Mouse (Mus musculus) spleen, postnatal 36 days (tissue): ENCODE results near the gene Pole4.
"Not testable (repeated sequence)": the region's sequence is repeated elsewhere in the genome, so short reads cannot be mapped to it uniquely, and the experiment has no call there.

Source experiments
- DNase-seq, 2 experiments: peaks; one replicate each; pipeline ENCODE4 v3.0.0; 2022; ENCODE audit warnings: low spot score in 2 of 2, mixed read lengths in 1 of 2

Pole4 gene

DNA sequence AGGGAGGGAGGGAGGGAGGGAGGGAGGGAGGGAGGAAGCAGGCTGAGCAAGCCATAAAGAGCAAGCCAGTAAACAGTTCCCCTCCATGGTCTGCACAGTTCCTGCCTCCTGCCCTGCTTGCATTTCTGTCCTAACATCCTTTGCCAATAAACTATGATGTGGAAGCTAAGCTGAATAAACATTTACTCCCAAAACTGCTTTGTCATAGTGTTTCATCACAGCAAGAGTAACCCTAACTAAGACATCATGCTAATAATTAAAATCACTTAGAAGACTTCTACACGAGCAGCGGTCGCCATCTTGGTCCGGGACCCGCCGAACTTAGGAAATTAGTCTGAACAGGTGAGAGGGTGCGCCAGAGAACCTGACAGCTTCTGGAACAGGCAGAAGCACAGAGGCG lies 79.8 kb downstream of the Pole4 start:
- DNase-seq, result not testable (repeated sequence)

DNA sequence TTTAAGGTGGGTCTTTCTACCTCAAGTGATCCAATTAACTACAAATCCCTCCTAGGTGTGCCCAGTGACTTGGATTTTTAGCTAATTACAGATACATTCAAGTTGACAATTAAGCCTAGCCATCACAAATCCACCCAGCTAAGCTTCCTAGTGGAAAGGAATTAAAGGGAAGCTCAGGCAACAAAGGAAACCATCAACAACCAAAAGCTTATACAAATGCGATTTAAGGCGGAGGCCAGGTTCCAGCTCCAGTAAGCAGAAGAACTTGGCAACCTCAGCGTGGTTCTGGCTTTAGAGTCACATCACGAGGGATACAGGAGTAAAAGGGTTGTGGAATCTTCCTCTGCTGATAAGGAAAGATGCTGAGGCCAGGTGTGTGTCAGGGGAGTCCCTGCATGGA lies 92.0 kb downstream of the Pole4 start:
- no peak for DNase-seq

- DNase-seq, result no peak
Measured at GRCm38 (mm10) chr6:82611049-82611448, 94.1 kb downstream of the Pole4 start.

GRCm38 (mm10) chr6:82609339-82609926 lies 95.7 kb downstream of the Pole4 start:
- DNase-seq, result no peak

GRCm38 (mm10) chr6:82608756-82609155 lies 96.4 kb downstream of the Pole4 start:
- DNase-seq, result no peak

GRCm38 (mm10) chr6:82604791-82605190 lies 100.4 kb downstream of the Pole4 start:
- no peak for DNase-seq

DNA sequence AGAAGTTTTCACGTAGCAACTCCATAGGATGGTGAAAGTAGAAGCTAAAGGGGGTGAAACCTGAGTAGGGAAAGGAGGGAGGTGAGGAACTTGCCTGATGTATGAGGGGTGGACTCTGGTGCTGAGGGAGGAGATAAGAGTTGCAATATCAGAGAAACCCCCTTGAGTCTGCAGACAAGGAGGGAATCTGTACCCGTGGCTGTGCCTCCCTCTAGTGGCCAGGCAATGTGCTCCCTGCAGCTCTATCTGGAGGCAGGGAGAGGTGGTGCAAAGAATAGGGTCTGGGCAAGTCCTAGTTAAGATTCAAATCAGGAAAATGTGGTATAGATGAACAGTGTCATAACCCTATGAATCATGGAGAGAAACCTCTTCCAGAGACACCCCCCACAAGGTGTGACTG lies 101.5 kb downstream of the Pole4 start:
- no peak for DNase-seq

DNA sequence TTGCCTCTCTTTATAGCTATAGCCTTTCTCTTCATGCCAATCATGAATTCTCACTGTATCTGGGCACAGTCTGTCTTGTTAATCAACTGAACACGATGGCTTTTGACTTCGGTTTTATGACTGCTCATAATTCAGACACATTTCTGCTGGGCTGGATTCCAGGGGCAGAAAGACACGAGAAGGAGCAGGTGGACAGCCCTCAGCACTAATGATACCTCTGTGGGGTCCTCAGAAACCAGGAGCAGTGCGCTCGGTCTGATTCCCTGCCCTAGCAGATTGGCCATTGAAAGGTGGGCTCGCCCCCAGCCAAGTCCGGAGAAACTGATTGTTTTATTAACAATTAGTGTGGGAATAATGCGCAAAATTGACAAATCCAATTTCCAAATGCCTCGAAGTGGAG lies 101.9 kb downstream of the Pole4 start:
- DNase-seq, result no peak

DNA sequence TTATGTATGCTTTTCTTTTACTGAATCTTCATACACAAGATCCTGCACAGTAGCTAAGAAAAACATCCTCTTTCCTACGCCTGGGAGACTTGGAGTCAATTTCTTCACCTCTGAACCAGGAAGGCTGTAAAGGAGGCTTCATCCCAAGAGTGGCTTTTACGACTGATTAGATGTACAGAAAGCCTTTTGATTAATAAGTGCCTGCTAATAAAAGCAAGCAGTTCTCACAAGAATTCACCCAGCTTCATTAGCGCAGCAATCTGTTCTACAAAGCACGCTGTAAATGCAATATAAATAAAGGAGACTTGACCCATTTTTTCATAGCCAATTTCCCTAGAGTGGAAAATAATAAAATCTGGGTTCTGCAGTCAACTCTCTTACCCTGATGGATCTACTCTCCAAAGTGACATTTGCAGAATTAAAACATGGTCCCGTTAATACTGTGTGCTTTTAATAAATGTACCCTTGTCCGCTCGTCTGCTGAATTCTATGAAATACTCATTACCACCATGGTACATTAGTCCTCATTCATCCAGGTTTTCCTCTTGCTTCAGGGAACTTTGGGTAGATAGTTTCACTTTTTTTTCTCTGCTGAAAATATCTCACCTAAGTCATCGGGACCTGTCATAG lies 109.6 kb downstream of the Pole4 start:
- no peak for DNase-seq

GRCm38 (mm10) chr6:82589387-82589786 lies 115.8 kb downstream of the Pole4 start:
- DNase-seq, result no peak

- no peak for DNase-seq
Measured at GRCm38 (mm10) chr6:82585396-82585795, 119.8 kb downstream of the Pole4 start.

DNA sequence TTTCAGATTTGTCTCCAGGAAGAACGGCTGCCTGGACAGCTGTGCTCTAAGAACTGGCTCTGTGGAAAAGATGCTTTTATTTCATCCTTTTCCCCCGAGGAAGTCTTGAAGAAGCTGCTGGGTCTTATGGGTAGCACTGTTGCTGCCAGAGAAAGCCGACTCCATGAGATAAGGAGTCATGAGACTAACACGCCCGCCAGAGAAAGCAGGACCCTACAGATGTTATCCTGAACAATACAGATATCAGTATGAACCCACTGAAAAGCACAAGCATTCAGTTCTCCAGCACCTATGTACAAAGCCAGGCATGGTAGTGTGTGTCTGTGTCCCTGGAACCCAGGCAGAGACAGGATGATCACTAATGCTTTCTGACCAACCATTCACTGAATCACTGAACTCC lies 129.7 kb downstream of the Pole4 start:
- DNase-seq, result no peak
